Mouse (Mus musculus) small intestine, adult 2 months (tissue): ENCODE data around the gene Ccn6.

Experiments
- CTCF ChIP-seq: fragments of 200-500 bp; IDR thresholded peaks from 2 replicates; pipeline ENCODE4 v1.5.1; 2012; ENCODE audit warnings: low read depth, mild to moderate bottlenecking, control low read depth, inconsistent platforms, low read length, moderate library complexity, mixed read lengths; ENCODE audit not compliant: insufficient replicate concordance, insufficient read length; ENCODE audit errors: extremely low read depth
- POLR2A ChIP-seq: fragments of 200-500 bp; IDR thresholded peaks from 2 replicates; pipeline ENCODE4 v1.6.1; 2012; ENCODE audit warnings: low read depth, mild to moderate bottlenecking, control low read depth, inconsistent platforms, low read length, moderate library complexity

GRCm38 (mm10) chr10:39137766-39138165 lies 25.8 kb downstream of the Ccn6 start:
- TF ChIP-seq CTCF (no peak), POLR2A (no peak)
